Mouse (Mus musculus) cortical plate, adult 2 months (tissue): ENCODE measurements around the gene Hist1h2bq.

Experiments used
- CTCF ChIP-seq: fragments of 200-500 bp; IDR thresholded peaks from 2 replicates; pipeline ENCODE4 v1.5.1; 2011; ENCODE audit warnings: mild to moderate bottlenecking, control low read depth, low read length; ENCODE audit not compliant: insufficient read depth; ENCODE audit errors: extremely low read depth
- POLR2A ChIP-seq: fragments of 200-500 bp; IDR thresholded peaks from 2 replicates; pipeline ENCODE4 v1.6.1; 2011; ENCODE audit warnings: mild to moderate bottlenecking, low read length, control low read depth; ENCODE audit not compliant: insufficient read depth; ENCODE audit errors: extremely low read depth

GRCm38 (mm10) chr13:21783734-21784161 is 26.2 kb downstream of the Hist1h2bq start:
- no peak for TF ChIP-seq CTCF
- no peak for TF ChIP-seq POLR2A
